Mouse (Mus musculus) ovary, postnatal 10 days (tissue): Measurements from ENCODE around the gene Olfr1326-ps1.

ENCODE experiments used
- DNase-seq: peaks from one replicate; pipeline ENCODE4 v3.0.0; 2022; ENCODE audit warnings: low spot score

The Olfr1326-ps1 gene

DNA sequence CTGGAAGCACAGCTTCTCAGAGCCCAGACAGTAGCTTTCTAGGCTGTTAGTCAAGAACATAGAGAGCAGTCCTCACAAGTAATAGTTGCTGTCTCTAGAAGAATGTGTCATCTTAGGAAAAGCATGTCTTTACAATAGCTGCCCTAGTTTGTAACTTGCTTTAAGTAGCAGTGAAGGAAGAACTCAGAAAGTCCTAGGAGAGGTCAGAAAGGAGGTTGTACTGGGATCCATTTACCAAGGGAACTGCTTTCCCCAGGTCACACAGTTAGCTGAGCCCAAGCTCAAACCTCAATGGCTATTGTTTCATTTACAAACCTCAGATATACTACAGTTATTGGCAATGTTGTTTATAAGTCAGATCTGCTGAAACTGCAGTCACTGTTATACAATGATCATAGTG lies at the start of gene Olfr1326-ps1:
Gene Olfr1326-ps1 (minus strand): TSS at position 101 of the 400 bp plus-strand sequence.
- no peak for DNase-seq

DNA sequence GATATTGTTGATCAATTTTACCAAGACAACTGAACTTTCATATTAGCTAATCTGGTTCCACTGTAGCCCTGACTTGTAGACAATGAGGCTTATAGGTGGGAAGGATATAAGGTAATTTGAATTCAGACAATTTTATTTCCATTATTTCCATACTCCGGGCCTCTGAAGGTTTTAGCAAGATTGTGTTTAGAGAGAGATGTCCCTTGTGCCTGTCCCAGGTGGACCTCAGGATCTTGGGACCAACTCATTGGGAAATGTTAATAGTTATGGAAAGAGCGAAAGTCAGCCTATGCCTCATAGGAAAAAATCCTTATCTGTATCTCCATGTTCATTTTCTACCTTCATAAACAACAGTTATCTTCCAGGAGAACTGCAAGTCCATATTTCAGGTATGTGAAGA lies 17.7 kb upstream of the Olfr1326-ps1 start, which contains the start of gene Olfr1325:
Gene Olfr1325 (plus strand): TSS at position 301 of the 400 bp plus-strand sequence.
- no peak for DNase-seq
